Mouse (Mus musculus): ENCODE data around the gene Nanos2.

GRCm38 (mm10) chr7:18957569-18958383, 29.4 kb upstream of the Nanos2 start:
- TF ChIP-seq POLR2A (IDR thresholded peaks at IDR 0.05; ENCODE audit: borderline replicate concordance, control insufficient read depth, low read depth, low read length) (no peak), CTCF (IDR thresholded peaks at IDR 0.05; ENCODE audit: control insufficient read depth, insufficient read depth, low read length) (no peak)

Measured in bone marrow, adult 2 months (tissue).